Mouse (Mus musculus): ENCODE measurements around the gene Ccdc22. TPM values are rescaled to one million over a fixed set of nuclear protein-coding genes. Genes with fewer than 3 reads are reported as not detected.

The Ccdc22 gene
- polyA plus RNA-seq, 2 experiments, result 9.0 to 16.7 TPM

GRCm38 (mm10) chrX:7639536-7640325, 34.4 kb upstream of the Ccdc22 start:
- DNase-seq (ENCODE audit: low read depth in 3 of 3, low spot score in 3 of 3), result no peak
- Histone ChIP-seq H3K36me3 (replicated peaks; ENCODE audit: control insufficient read depth, insufficient read depth, low read depth) (no peaks in the 10 kb centered on the region), H3K27ac (no peak overlapping the region), H3K27me3 (ENCODE audit: control insufficient read depth, insufficient read depth, low read length) (peaks cover 4% of the 10 kb centered on the region), H3K9ac (replicated peaks) (no peak overlapping the region), H3K9me3 (ENCODE audit: control insufficient read depth, low read length) (no peaks in the 10 kb centered on the region), H3K4me3 (ENCODE audit: insufficient read depth in 1 of 2, low read depth in 2 of 2, low read length in 2 of 2) (no peak overlapping the region), H3K4me1 (replicated peaks; ENCODE audit: control insufficient read depth in 2 of 2, insufficient read depth in 2 of 2, low read length in 1 of 2) (peaks cover 0 to 4% of the 10 kb centered on the region in 2 experiments; a peak in 2 of 4 replicates), H3K4me2 (ENCODE audit: low read depth) (no peak overlapping the region)
- no peak for ATAC-seq (ENCODE audit: insufficient read depth)
- 15% methylated on average over 13 of the region's 13 CpGs for WGBS (ENCODE audit: insufficient replicate concordance)
- TF ChIP-seq CTCF (IDR thresholded peaks at IDR 0.05; ENCODE audit: low read depth) (no peak), EP300 (IDR thresholded peaks at IDR 0.05; ENCODE audit: low read depth) (no peak)

- H3K27ac ChIP-seq, result no peak within 1 kb of the TSS
- ATAC-seq (ENCODE audit: insufficient read depth) (peak; percentile 89), DNase-seq (ENCODE audit: low read depth in 3 of 3, low spot score in 3 of 3) (peak; percentile 54 to 61 (median 57))
- H3K36me3 ChIP-seq (replicated peaks; ENCODE audit: control insufficient read depth, insufficient read depth, low read depth), result no peaks in the 10 kb centered on the region
- peaks cover 0 to 4% of the 10 kb centered on the region in 2 experiments; a peak in 2 of 4 replicates for H3K4me1 ChIP-seq (replicated peaks; ENCODE audit: control insufficient read depth in 2 of 2, insufficient read depth in 2 of 2, low read length in 1 of 2)
- peak within 1 kb of the TSS; percentile 27 to 33; a peak in 3 of 4 replicates for H3K4me3 ChIP-seq (ENCODE audit: insufficient read depth in 1 of 2, low read depth in 2 of 2, low read length in 2 of 2)
- no peaks in the 10 kb centered on the region for H3K9me3 ChIP-seq (ENCODE audit: control insufficient read depth, low read length)
- 0 out of 2 replicates have a peak within 1 kb of the TSS, but pooled peaks have one; percentile 18 for H3K9ac ChIP-seq (replicated peaks)
- H3K4me2 ChIP-seq (ENCODE audit: low read depth), result peak within 1 kb of the TSS; percentile 64
- whole genome bisulfite sequencing (ENCODE audit: insufficient replicate concordance), result 13% methylated on average over 33 of the region's 42 CpGs
- peaks cover 4% of the 10 kb centered on the region for H3K27me3 ChIP-seq (ENCODE audit: control insufficient read depth, insufficient read depth, low read length)
- TF ChIP-seq CTCF (IDR thresholded peaks at IDR 0.05; ENCODE audit: low read depth) (no peak), EP300 (IDR thresholded peaks at IDR 0.05; ENCODE audit: low read depth) (no peak)
Observed at GRCm38 (mm10) chrX:7638401-7639091, 33.2 kb upstream of the Ccdc22 start, which contains the start of gene Syp. Gene Syp, plus strand, starts transcription at chrX:7638471.

- Histone ChIP-seq H3K36me3 (replicated peaks; ENCODE audit: control insufficient read depth, insufficient read depth, low read depth) (no peaks in the 10 kb centered on the region), H3K4me2 (ENCODE audit: low read depth) (no peak overlapping the region), H3K9ac (replicated peaks) (no peak overlapping the region), H3K27ac (no peak overlapping the region), H3K4me1 (replicated peaks; ENCODE audit: control insufficient read depth in 2 of 2, insufficient read depth in 2 of 2, low read length in 1 of 2) (peaks cover 0 to 2% of the 10 kb centered on the region in 2 experiments; a peak in 2 of 4 replicates), H3K4me3 (ENCODE audit: insufficient read depth in 1 of 2, low read depth in 2 of 2, low read length in 2 of 2) (no peak overlapping the region), H3K9me3 (ENCODE audit: control insufficient read depth, low read length) (no peaks in the 10 kb centered on the region), H3K27me3 (ENCODE audit: control insufficient read depth, insufficient read depth, low read length) (peaks cover 4% of the 10 kb centered on the region)
- TF ChIP-seq CTCF (IDR thresholded peaks at IDR 0.05; ENCODE audit: low read depth), result no peak
- no peak for TF ChIP-seq EP300 (IDR thresholded peaks at IDR 0.05; ENCODE audit: low read depth)
- DNase-seq (ENCODE audit: low read depth in 3 of 3, low spot score in 3 of 3), result no peak
- no peak for ATAC-seq (ENCODE audit: insufficient read depth)
- 33% methylated on average over 3 of the region's 3 CpGs for WGBS (ENCODE audit: insufficient replicate concordance)
Observed at GRCm38 (mm10) chrX:7635101-7635500, 29.8 kb upstream of the Ccdc22 start.

- H3K4me1 ChIP-seq (replicated peaks; ENCODE audit: control insufficient read depth in 2 of 2, insufficient read depth in 2 of 2, low read length in 1 of 2), result no peaks in the 10 kb centered on the region
- no peak overlapping the region for H3K4me3 ChIP-seq (ENCODE audit: insufficient read depth in 1 of 2, low read depth in 2 of 2, low read length in 2 of 2)
- 63% methylated on average over 6 of the region's 6 CpGs for WGBS (ENCODE audit: insufficient replicate concordance)
- no peaks in the 10 kb centered on the region for H3K36me3 ChIP-seq (replicated peaks; ENCODE audit: control insufficient read depth, insufficient read depth, low read depth)
- H3K4me2 ChIP-seq (ENCODE audit: low read depth), result no peak overlapping the region
- no peaks in the 10 kb centered on the region for H3K9me3 ChIP-seq (ENCODE audit: control insufficient read depth, low read length)
- DNase-seq (ENCODE audit: low read depth in 3 of 3, low spot score in 3 of 3), result no peak
- no peaks in the 10 kb centered on the region for H3K27me3 ChIP-seq (ENCODE audit: control insufficient read depth, insufficient read depth, low read length)
- no peak overlapping the region for H3K9ac ChIP-seq (replicated peaks)
- TF ChIP-seq CTCF (IDR thresholded peaks at IDR 0.05; ENCODE audit: low read depth), result no peak
- TF ChIP-seq EP300 (IDR thresholded peaks at IDR 0.05; ENCODE audit: low read depth), result no peak
- H3K27ac ChIP-seq, result no peak overlapping the region
- no peak for ATAC-seq (ENCODE audit: insufficient read depth)
Observed at GRCm38 (mm10) chrX:7632560-7632959, 27.2 kb upstream of the Ccdc22 start.
